Mouse (Mus musculus) heart, embryonic 13.5 days (tissue): ENCODE measurements around the gene Haus4. TPM values are rescaled to one million over a fixed set of nuclear protein-coding genes. Genes with fewer than 3 reads are reported as not detected.

Experiments used
- ATAC-seq: fragments of 200-750 bp; cut with Nextera tagmentation; 2 replicates; pipeline ENCODE4 v1.8.0; 2017; ENCODE audit warnings: moderate TSS enrichment; ENCODE audit not compliant: insufficient number of reproducible peaks, low FRiP score, low TSS enrichment; ENCODE audit errors: extremely low read depth
- H3K27ac ChIP-seq: fragments of 300-500 bp; sonication (generic); replicated peaks from 2 replicates; pipeline ENCODE4 v1.5.1; 2015; ENCODE audit warnings: moderate library complexity, mild to moderate bottlenecking, inconsistent platforms
- H3K27me3 ChIP-seq: fragments of 300-500 bp; sonication (generic); replicated peaks from 2 replicates; pipeline ENCODE4 v1.6.1; 2015; ENCODE audit warnings: mild to moderate bottlenecking, inconsistent platforms
- H3K36me3 ChIP-seq: fragments of 300-500 bp; sonication (generic); 2 replicates; pipeline ENCODE4 v1.6.1; 2015; ENCODE audit warnings: mild to moderate bottlenecking, inconsistent platforms
- H3K4me1 ChIP-seq: fragments of 300-500 bp; sonication (generic); 2 replicates; pipeline ENCODE4 v1.6.1; 2015; ENCODE audit warnings: inconsistent platforms
- H3K4me2 ChIP-seq: fragments of 300-500 bp; sonication (generic); 2 replicates; pipeline ENCODE4 v1.6.1; 2015; ENCODE audit warnings: inconsistent platforms, mild to moderate bottlenecking, moderate library complexity
- H3K4me3 ChIP-seq: fragments of 300-500 bp; sonication (generic); 2 replicates; pipeline ENCODE4 v1.5.1; 2015; ENCODE audit warnings: moderate library complexity, mild to moderate bottlenecking, inconsistent platforms
- H3K9ac ChIP-seq: fragments of 300-500 bp; sonication (generic); 2 replicates; pipeline ENCODE4 v1.6.1; 2015; ENCODE audit warnings: inconsistent platforms, mild to moderate bottlenecking, moderate library complexity
- H3K9me3 ChIP-seq: fragments of 300-500 bp; sonication (generic); 2 replicates; pipeline ENCODE4 v1.6.1; 2016; ENCODE audit warnings: inconsistent platforms
- WGBS: fragments of 180-500 bp; shearing (Covaris S2); methylation state at CpG from one replicate; pipeline ENCODE4 v1.1.7; 2015; ENCODE audit warnings: mixed read lengths; 5-methylcytosine and 5-hydroxymethylcytosine counted together
- polyA plus RNA-seq: library from polyadenylated mRNA; unstranded; fragments of >200 nt; fragmentation: Nextera tagmentation; extraction: Ambion mirVana; gene quantifications from 2 replicates; pipeline ENCODE4 v1.2.1, GENCODE M21; 2015

Gene Haus4
- polyA plus RNA-seq, 1 experiment from 2014 or later = 43.5 TPM

DNA sequence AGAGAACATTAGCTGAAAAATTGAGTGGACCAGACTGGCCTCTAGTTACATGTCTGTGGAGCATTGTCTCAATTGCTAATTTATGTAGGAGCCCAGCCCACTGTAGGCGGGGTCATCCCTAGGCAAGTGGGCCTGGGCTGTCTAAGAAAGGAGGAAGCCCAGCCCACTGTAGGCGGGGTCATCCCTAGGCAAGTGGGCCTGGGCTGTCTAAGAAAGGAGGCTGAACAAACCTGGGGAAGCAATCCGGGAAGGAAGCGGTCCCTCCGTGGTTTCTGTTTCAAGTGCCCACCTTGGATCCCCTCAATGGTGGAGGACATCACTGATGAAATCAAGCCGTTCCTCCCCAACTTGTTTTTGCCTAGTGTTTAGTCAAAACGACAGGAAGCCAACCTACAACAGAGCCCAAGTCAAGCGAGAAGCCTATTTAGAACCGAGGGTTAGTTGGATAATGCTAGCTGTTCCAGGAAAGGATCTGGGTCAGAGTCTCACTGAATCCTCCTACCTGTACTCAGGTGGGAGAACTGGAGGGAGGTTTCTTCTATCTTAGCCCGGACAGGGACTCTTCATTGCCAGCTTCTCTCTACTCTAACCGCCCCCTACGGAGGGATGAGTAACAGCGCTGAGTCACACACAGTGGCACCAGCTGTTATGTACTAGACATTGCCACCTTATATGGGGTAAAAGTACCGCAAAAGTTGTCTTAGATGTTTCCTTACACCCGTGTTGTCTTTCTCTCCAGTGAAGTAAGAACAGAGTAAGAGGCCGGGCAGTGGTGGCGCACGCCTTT, 61.9 kb downstream of the Haus4 start:
- no peak overlapping the region for H3K27ac ChIP-seq
- 61% methylated on average over 18 of the region's 18 CpGs for WGBS
- no peaks in the 10 kb centered on the region for H3K27me3 ChIP-seq
- H3K36me3 ChIP-seq = no peaks in the 10 kb centered on the region
- H3K9ac ChIP-seq = no peak overlapping the region
- no peak overlapping the region for H3K4me2 ChIP-seq
- ATAC-seq = no peak
- no peaks in the 10 kb centered on the region for H3K9me3 ChIP-seq
- peaks cover 3% of the 10 kb centered on the region; the same call in 1 of the 2 replicates for H3K4me1 ChIP-seq
- no peak overlapping the region for H3K4me3 ChIP-seq

Other genes with a start within 250 kb of the Haus4 start
- 49.4 and 56.6 TPM in 2 replicates for gene Oxa1l, start 193.8 kb downstream of the Haus4 start, polyA plus RNA-seq
- gene Slc7a7, start 136.8 kb downstream of the Haus4 start, polyA plus RNA-seq = 9.6 and 10.8 TPM in 2 replicates
- 226 and 256 TPM in 2 replicates for gene Mrpl52, start 127.7 kb downstream of the Haus4 start, polyA plus RNA-seq
- gene Mmp14, start 123.0 kb downstream of the Haus4 start, polyA plus RNA-seq = 97.4 and 98.7 TPM in 2 replicates
- 42.1 and 42.2 TPM in 2 replicates for gene Lrp10, start 90.5 kb downstream of the Haus4 start, polyA plus RNA-seq
- gene Rem2, start 78.5 kb downstream of the Haus4 start, polyA plus RNA-seq = 1.6 and 2.0 TPM in 2 replicates
- 58.5 and 64.5 TPM in 2 replicates for gene Prmt5, start 37.1 kb downstream of the Haus4 start, polyA plus RNA-seq
- gene Ajuba, start 22.9 kb upstream of the Haus4 start, polyA plus RNA-seq = 28.1 and 29.6 TPM in 2 replicates
- 5.8 and 6.0 TPM in 2 replicates for gene 4931414P19Rik, start 51.4 kb upstream of the Haus4 start, polyA plus RNA-seq
- gene Psmb5, start 63.4 kb upstream of the Haus4 start, polyA plus RNA-seq = 323 and 363 TPM in 2 replicates
- 0.23 and 0.68 TPM in 2 replicates for gene Psmb11, start 66.8 kb upstream of the Haus4 start, polyA plus RNA-seq
- not detected in 2 replicates for gene Gm17606, start 86.3 kb upstream of the Haus4 start, polyA plus RNA-seq
- 1.7 and 2.1 TPM in 2 replicates for gene Cdh24, start 86.7 kb upstream of the Haus4 start, polyA plus RNA-seq
- 48.1 and 49.2 TPM in 2 replicates for gene 1700123O20Rik, start 131.6 kb upstream of the Haus4 start, polyA plus RNA-seq
- 81.2 and 85.3 TPM in 2 replicates for gene Acin1, start 132.3 kb upstream of the Haus4 start, polyA plus RNA-seq
- gene Gm29776, start 144.2 kb upstream of the Haus4 start, polyA plus RNA-seq = 0.16 and 0.18 TPM in 2 replicates
- 0.11 TPM in 1 of 2 replicates, not detected in the other for gene Cebpe, start 157.6 kb upstream of the Haus4 start, polyA plus RNA-seq
- 3.4 and 4.0 TPM in 2 replicates for gene Slc7a8, start 227.3 kb upstream of the Haus4 start, polyA plus RNA-seq